Mouse (Mus musculus): ENCODE results near the gene Myh1.

Myh1 gene

DNA sequence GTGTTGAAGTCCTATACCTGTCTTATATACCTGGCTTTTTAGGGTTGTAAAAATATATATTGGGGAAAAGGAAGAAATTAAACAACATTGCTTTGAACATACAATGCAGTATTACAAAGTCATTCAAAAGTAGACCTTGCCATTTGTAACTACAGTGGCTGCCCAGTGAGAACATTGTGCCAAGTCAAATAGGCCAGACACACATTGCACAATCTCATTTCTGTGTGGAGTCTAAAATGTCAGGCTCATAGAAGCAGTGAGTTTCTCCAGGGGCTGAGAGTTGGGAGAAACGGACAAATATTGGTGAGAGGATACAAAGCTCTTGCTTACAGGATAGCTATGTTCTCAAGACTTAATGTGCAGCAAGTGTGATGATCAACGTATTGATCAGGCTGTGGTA lies 30.1 kb downstream of the Myh1 start:
- no peak for DNase-seq (ENCODE audit: low spot score in 2 of 2)

DNA sequence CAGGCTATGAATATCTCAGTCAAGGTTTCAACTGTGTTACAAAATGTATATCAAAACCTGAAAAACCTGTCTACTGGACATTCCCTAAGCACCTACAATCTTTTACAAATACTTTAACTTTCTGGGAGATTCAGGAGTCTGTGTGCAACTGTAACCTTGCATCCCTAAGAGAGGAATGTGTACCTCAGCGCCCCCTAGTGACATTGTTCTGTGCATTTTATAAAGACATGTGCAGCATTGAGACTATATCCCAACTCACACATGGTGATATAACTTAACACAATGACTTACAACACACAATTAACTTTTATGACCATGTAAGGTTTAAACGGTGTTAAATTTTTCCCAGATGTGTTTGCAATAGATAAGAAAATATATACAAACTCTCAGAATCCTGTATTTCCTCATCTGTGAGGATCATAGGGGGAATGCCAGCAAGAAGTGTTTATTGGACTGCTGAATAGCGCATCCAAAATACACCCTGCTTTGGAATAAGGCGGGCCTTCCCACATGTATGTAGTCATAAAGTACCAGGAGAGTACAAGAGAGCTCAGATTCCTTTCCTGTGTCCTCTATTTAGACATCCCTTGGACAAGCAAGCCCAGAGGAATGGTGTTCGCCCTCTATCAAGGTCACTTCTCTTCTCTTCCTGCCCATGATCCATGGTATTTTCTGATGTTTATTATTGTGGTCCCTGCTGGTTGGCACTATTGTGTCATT lies 35.9 kb downstream of the Myh1 start:
- DNase-seq (ENCODE audit: low spot score in 2 of 2), result peak in 1 of 2 experiments; percentile 62

DNA sequence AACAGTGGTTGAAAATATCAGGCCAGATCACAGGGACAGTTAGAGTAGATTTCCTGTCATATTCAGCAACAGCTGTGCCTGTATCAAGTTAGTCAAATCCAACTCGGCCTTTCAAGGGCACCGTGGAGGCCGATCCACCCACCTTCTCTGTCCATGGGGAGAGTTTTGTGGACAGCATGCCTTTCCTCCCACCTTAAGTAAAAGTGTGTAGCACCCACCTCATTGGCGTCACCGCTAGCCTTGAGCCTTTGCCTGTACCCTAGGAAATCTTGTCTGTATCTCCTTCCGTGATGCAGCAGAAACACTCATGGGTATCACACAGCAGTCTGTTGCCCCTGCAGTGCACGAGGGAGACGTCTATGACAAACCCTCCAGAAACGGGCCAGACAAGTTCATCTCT lies 36.9 kb downstream of the Myh1 start:
- no peak for DNase-seq (ENCODE audit: low spot score in 2 of 2)

DNA sequence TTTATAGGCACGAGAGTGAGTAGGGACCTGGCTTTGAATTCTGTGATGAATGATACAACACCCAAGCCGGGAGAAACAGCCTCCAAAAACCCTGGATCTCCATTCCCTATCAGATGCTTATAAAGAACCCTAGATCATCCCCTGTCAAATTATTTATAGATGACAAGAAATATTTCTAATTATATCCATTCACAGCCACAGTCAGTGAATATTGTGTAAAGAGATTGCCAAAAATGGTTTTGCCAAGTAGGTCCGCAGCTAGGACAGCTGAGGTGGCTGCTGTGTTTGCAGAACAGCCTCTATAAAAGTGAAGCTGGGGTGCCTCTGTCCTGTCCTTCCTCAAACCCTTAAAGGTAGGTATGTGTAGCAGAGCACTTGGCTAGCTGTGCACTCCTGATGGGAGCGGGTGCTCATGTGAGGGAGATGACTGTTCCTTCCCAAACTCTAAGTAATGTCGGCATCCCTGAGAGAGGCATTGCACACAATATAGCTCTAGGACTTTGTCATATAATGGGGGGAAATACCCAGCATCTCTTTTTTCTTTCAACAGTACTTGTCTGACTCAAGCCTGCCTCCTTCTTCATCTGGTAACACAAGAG lies 37.7 kb downstream of the Myh1 start, which contains the start of gene Myh4:
Gene Myh4 (plus strand): TSS at position 549 of the 599 bp plus-strand sequence.
- DNase-seq (ENCODE audit: low spot score in 2 of 2), result no peak

DNA sequence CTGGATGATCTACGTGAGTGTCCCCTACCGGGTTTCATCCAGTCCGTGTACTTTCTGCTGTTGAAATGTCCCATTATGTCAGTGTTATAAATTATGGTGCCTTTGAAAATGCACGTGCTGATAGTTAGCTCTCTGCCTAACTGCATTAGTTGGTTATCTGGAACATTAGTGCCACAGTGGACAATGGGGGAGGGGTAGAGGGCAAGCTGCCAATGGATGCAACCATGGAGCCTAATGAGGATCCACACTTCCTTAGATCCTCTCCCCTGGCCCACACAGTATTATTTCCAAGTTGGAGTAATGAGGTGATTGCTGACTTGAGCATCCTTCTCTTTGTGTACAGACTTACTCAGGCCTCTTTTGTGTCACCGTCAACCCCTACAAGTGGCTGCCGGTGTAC lies 41.2 kb downstream of the Myh1 start:
- no peak for DNase-seq (ENCODE audit: low spot score in 2 of 2)

DNA sequence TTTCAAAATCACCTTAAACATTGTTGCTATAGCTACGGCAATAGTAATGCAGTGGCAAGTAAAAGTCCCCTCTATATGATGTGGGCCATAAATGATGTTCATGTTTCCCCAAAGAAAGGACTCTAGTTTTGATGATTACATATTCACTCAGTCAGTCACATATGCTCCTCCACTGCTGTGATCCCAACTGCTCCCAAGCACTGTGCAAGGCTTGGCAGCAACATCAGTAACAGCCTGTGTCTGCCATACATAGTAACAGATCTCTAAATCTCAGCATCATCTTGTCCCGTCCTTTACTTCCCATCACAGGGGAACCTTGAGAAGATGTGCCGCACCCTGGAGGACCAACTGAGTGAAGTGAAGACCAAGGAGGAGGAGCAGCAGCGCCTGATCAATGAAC lies 53.8 kb downstream of the Myh1 start:
- DNase-seq (ENCODE audit: low spot score in 2 of 2), result peak in 1 of 2 experiments; percentile 39

DNA sequence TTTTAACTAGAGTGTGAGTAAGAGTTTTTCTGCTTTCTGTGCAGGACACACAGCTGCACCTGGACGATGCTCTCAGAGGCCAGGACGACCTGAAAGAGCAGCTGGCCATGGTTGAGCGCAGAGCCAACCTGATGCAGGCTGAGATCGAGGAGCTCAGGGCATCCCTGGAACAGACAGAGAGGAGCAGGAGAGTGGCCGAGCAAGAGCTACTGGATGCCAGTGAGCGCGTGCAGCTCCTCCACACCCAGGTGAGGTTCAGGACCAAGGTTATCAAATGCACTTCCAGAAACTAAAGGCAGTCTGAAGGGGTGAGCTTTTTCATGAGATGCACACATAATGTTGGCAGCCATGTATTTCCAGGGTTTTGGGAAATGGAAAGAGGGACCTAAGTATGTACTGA lies 57.2 kb downstream of the Myh1 start:
- no peak for DNase-seq (ENCODE audit: low spot score in 2 of 2)

DNA sequence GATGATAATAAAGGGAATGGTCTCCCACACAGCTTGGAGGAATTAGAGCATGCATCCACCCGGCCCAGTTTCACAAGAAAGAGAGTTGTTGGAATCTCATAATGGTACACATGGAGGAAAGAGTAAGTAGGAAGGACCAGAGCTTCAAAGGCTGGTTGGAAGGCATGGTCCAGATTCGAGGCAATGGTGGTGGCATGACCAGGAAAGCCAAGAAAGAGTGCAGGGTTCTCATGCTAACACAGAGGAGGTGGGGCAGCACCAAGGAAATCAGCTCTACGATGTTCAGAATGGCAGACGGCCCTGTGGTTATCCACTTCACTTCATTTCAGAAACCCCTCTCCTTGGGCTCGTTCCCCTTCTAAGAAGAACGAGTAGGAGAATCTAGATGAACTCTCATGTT lies 61.1 kb downstream of the Myh1 start:
- no peak for DNase-seq (ENCODE audit: low spot score in 2 of 2)
